Comparison of ENCODE assay signal across 11 mouse cellular contexts in the genomic region with DNA sequence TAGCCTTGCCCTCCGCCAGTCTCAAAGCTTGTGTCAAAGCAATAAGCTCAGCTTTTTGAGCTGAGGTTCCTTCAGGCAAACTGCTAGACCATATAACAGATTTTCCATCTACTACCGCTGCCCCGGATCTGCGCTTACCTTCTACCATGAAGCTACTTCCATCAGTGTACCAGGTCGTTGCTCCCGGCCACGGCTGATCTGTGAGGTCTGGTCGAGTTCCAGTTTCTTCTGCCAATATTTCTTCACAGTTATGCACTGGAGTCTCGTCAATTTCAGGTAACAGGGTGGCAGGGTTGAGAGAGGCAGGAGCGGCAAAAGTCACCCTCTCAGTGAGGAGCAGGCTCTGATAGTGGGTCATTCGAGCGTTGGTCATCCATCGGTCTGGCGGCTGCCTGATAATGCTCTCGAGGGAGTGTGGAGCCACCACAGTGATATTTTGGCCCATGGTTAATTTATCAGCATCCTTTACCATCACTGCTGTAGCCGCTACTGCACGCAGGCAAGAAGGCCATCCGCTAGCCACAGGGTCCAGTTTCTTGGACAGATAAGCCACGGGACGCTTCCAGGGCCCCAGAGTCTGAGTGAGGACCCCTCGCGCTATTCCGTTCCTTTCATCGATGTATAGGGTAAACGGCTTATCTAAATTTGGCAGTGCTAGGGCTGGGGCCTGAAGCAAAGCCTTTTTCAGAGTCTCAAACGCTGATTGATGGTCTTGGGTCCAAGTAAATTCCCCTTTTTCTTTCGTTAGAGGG.
DNase-seq lines count a peak whose midpoint lies in the region; ATAC-seq and TF ChIP-seq lines count a peak whose summit lies in the region.
"Had no signal": no experiment of that assay in that cellular context is flagged by ENCODE, and none has a peak within 500 bp of the region (broad histone marks: within the 10 kb centered on the region; RNA-seq: fewer than 3 reads in every experiment).

No protein-coding gene starts in this region.

- DNase-seq in gastrocnemius, adult 2 months: peak; percentile 11
- no peak for DNase-seq in gastrocnemius, postnatal 10 days
- peak; percentile 31 for DNase-seq in midbrain, embryonic 10.5 days (ENCODE audit: low spot score)
- peak; percentile 0 for DNase-seq in brain, embryonic 14.5 days (ENCODE audit: low read depth)
- DNase-seq in naive thymus-derived CD4-positive, alpha-beta T cell, adult 2 months (ENCODE audit: low read depth): peak; percentile 1
- no peak for DNase-seq in T-cell, adult 2 months (ENCODE audit: low spot score)
- no peak for DNase-seq in frontal cortex, postnatal 10 days (ENCODE audit: low spot score in 2 of 2)
- DNase-seq: adrenal gland, postnatal 10 days; kidney, adult 11 months had no signal

- no peak for ATAC-seq in midbrain, embryonic 15.5 days (replicated peaks)

- no peak for TF ChIP-seq CTCF in gastrocnemius, adult 2 months (IDR thresholded peaks at IDR 0.05)
- TF ChIP-seq CTCF in brain, embryonic 14.5 days (IDR thresholded peaks at IDR 0.05; ENCODE audit: borderline replicate concordance, extremely low read depth, insufficient read depth, insufficient read length): no peak

- H3K9ac ChIP-seq in midbrain, embryonic 15.5 days: no peak overlapping the region

- no peak overlapping the region for H3K4me2 ChIP-seq in midbrain, embryonic 15.5 days

- no peaks in the 10 kb centered on the region for H3K4me1 ChIP-seq in midbrain, embryonic 10.5 days
- H3K4me1 ChIP-seq in midbrain, embryonic 15.5 days: no peaks in the 10 kb centered on the region

- H3K27ac ChIP-seq in gastrocnemius, adult 2 months: no peak overlapping the region
- no peak overlapping the region for H3K27ac ChIP-seq in midbrain, embryonic 10.5 days (replicated peaks)
- H3K27ac ChIP-seq in midbrain, embryonic 15.5 days: no peak overlapping the region
- H3K27ac ChIP-seq: heart, adult 2 months had no signal

- peaks cover 85% of the 10 kb centered on the region for H3K9me3 ChIP-seq in midbrain, embryonic 10.5 days (replicated peaks)
- H3K9me3 ChIP-seq in midbrain, embryonic 15.5 days: peaks cover 76% of the 10 kb centered on the region

- H3K4me3 ChIP-seq in gastrocnemius, adult 2 months: no peak overlapping the region
- H3K4me3 ChIP-seq in midbrain, embryonic 10.5 days: no peak overlapping the region
- H3K4me3 ChIP-seq in midbrain, embryonic 15.5 days: no peak overlapping the region
- H3K4me3 ChIP-seq: heart, adult 2 months had no signal

- peaks cover 48% of the 10 kb centered on the region for H3K36me3 ChIP-seq in midbrain, embryonic 10.5 days
- no peaks in the 10 kb centered on the region for H3K36me3 ChIP-seq in midbrain, embryonic 15.5 days (replicated peaks)

- WGBS in midbrain, embryonic 10.5 days: 64% methylated on average over 27 of the region's 27 CpGs
- WGBS in midbrain, embryonic 15.5 days: 63% methylated on average over 27 of the region's 27 CpGs

- intact Hi-C loops in gastrocnemius, adult 2 months (cut with DNase I): no loop called here

- TF ChIP-seq POLR2A in brain, embryonic 14.5 days (IDR thresholded peaks at IDR 0.05; ENCODE audit: borderline replicate concordance, extremely low read depth, insufficient read depth, insufficient read length, poor library complexity, severe bottlenecking): no peak

- peaks cover 47% of the 10 kb centered on the region for H3K27me3 ChIP-seq in midbrain, embryonic 10.5 days (ENCODE audit: low read depth, poor library complexity, severe bottlenecking)
- H3K27me3 ChIP-seq in midbrain, embryonic 15.5 days (replicated peaks): no peaks in the 10 kb centered on the region

Comparison
In these comparisons a context has a peak if more than half of its experiments do, and no peak if none do; other contexts are left out.
1. DNase-seq: peak in gastrocnemius, adult 2 months (single experiment), midbrain, embryonic 10.5 days (single experiment), brain, embryonic 14.5 days (single experiment) and naive thymus-derived CD4-positive, alpha-beta T cell, adult 2 months (single experiment); none in gastrocnemius, postnatal 10 days (single experiment), T-cell, adult 2 months (single experiment) and frontal cortex, postnatal 10 days (0 of 2).